15 mouse cellular contexts compared by ENCODE assay signal in genomic region chr17:70521058-70521851, GRCm38 (mm10).
A peak's percentile ranks its signal among the peaks of the same experiment; 100 is the strongest.
DNase-seq lines count a peak whose midpoint lies in the region; ATAC-seq and TF ChIP-seq lines count a peak whose summit lies in the region.
"Had no signal": no experiment of that assay in that cellular context is flagged by ENCODE, and none has a peak within 500 bp of the region (broad histone marks: within the 10 kb centered on the region; RNA-seq: fewer than 3 reads in every experiment).

No protein-coding gene starts in this region.

- ATAC-seq in forebrain, embryonic 15.5 days (replicated peaks): no peak
- ATAC-seq in forebrain, embryonic 11.5 days (replicated peaks; ENCODE audit: low FRiP score): no peak
- ATAC-seq in limb, embryonic 14.5 days (ENCODE audit: low FRiP score, low read depth): no peak
- ATAC-seq: activated CD4-positive, CD25-positive, alpha-beta regulatory T cell, adult 4 months; lung, postnatal 0 days had no signal

- H3K27ac ChIP-seq in forebrain, embryonic 15.5 days (replicated peaks): peak overlapping the region; percentile 60; the same call in 1 of the 2 replicates
- no peak overlapping the region for H3K27ac ChIP-seq in forebrain, embryonic 11.5 days (ENCODE audit: low read depth, low read length)
- peak overlapping the region; percentile 99 for H3K27ac ChIP-seq in layer of hippocampus, adult 2 months
- no peak overlapping the region for H3K27ac ChIP-seq in limb, embryonic 14.5 days (replicated peaks; ENCODE audit: low read depth, low read length)
- H3K27ac ChIP-seq: heart, embryonic 15.5 days; limb, embryonic 15.5 days; midbrain, embryonic 12.5 days had no signal

- no peaks in the 10 kb centered on the region for H3K36me3 ChIP-seq in forebrain, embryonic 15.5 days
- no peaks in the 10 kb centered on the region for H3K36me3 ChIP-seq in forebrain, embryonic 11.5 days (ENCODE audit: control insufficient read depth, insufficient read depth, low read length)
- no peaks in the 10 kb centered on the region for H3K36me3 ChIP-seq in limb, embryonic 14.5 days (ENCODE audit: control insufficient read depth, insufficient read depth, low read length)
- H3K36me3 ChIP-seq: heart, embryonic 15.5 days; limb, embryonic 15.5 days; midbrain, embryonic 12.5 days had no signal

- 63% methylated on average over 5 of the region's 5 CpGs for WGBS in forebrain, embryonic 15.5 days
- 75% methylated on average over 5 of the region's 5 CpGs for WGBS in forebrain, embryonic 11.5 days
- WGBS in limb, embryonic 14.5 days: 53% methylated on average over 5 of the region's 5 CpGs

- H3K4me2 ChIP-seq in forebrain, embryonic 15.5 days (replicated peaks): peak overlapping the region; percentile 38
- no peak overlapping the region for H3K4me2 ChIP-seq in forebrain, embryonic 11.5 days (ENCODE audit: low read depth, low read length, severe bottlenecking)
- 0 out of 2 replicates have a peak overlapping the region, but pooled peaks have one; percentile 16 for H3K4me2 ChIP-seq in limb, embryonic 14.5 days (replicated peaks; ENCODE audit: low read depth, low read length, severe bottlenecking)
- H3K4me2 ChIP-seq: limb, embryonic 15.5 days; midbrain, embryonic 12.5 days had no signal

- no peak for TF ChIP-seq CTCF in layer of hippocampus, adult 2 months (conservative IDR thresholded peaks at IDR 0.05)

- peaks cover 18% of the 10 kb centered on the region for H3K4me1 ChIP-seq in forebrain, embryonic 15.5 days
- H3K4me1 ChIP-seq in forebrain, embryonic 11.5 days (replicated peaks; ENCODE audit: control insufficient read depth, insufficient read depth, low read length): no peaks in the 10 kb centered on the region
- H3K4me1 ChIP-seq in limb, embryonic 14.5 days (ENCODE audit: control insufficient read depth, insufficient read depth, low read length): peaks cover 4% of the 10 kb centered on the region
- H3K4me1 ChIP-seq: heart, embryonic 15.5 days; limb, embryonic 15.5 days; midbrain, embryonic 12.5 days had no signal

- peak overlapping the region; percentile 41; the same call in 1 of the 2 replicates for H3K9ac ChIP-seq in forebrain, embryonic 15.5 days (replicated peaks)
- H3K9ac ChIP-seq in forebrain, embryonic 11.5 days (ENCODE audit: low read length): no peak overlapping the region
- no peak overlapping the region; the same call in 1 of the 2 replicates for H3K9ac ChIP-seq in limb, embryonic 14.5 days (ENCODE audit: low read depth, low read length, severe bottlenecking)
- H3K9ac ChIP-seq: heart, embryonic 15.5 days; limb, embryonic 15.5 days; midbrain, embryonic 12.5 days had no signal

- no peak overlapping the region for H3K4me3 ChIP-seq in forebrain, embryonic 15.5 days
- H3K4me3 ChIP-seq in forebrain, embryonic 11.5 days (ENCODE audit: low read depth, low read length): no peak overlapping the region
- peak overlapping the region; percentile 75 for H3K4me3 ChIP-seq in layer of hippocampus, adult 2 months
- H3K4me3 ChIP-seq in limb, embryonic 14.5 days (replicated peaks; ENCODE audit: low read length): peak overlapping the region; percentile 16; the same call in 1 of the 2 replicates
- H3K4me3 ChIP-seq: heart, embryonic 15.5 days; midbrain, embryonic 12.5 days had no signal

- H3K27me3 ChIP-seq in forebrain, embryonic 15.5 days: no peaks in the 10 kb centered on the region
- H3K27me3 ChIP-seq in forebrain, embryonic 11.5 days (ENCODE audit: control insufficient read depth, insufficient read depth, low read length): no peaks in the 10 kb centered on the region
- H3K27me3 ChIP-seq in limb, embryonic 14.5 days (ENCODE audit: control insufficient read depth, insufficient read depth, low read length): no peaks in the 10 kb centered on the region
- H3K27me3 ChIP-seq: heart, embryonic 15.5 days; limb, embryonic 15.5 days; midbrain, embryonic 12.5 days had no signal

- TF ChIP-seq POLR2A in limb, embryonic 14.5 days (IDR thresholded peaks at IDR 0.05; ENCODE audit: borderline replicate concordance, extremely low read depth, insufficient read depth, insufficient read length): no peak

- no peak for DNase-seq in forebrain, embryonic 11.5 days (ENCODE audit: low spot score)
- peak; percentile 49 to 59 for DNase-seq in layer of hippocampus, adult 2 months (ENCODE audit: low spot score in 2 of 2)
- no peak for DNase-seq in layer of hippocampus, adult 8-10 months (ENCODE audit: low spot score in 2 of 2)
- peak; percentile 69 for DNase-seq in cerebellum, adult 9-10 months
- DNase-seq in limb, embryonic 14.5 days (ENCODE audit: low spot score): no peak
- no peak for DNase-seq in gastrocnemius, postnatal 25 days
- no peak for DNase-seq in thymus, adult 18-20 months
- DNase-seq: gastrocnemius, postnatal 10 days; thymus, postnatal 14 days had no signal

- no peaks in the 10 kb centered on the region for H3K9me3 ChIP-seq in forebrain, embryonic 15.5 days
- H3K9me3 ChIP-seq in forebrain, embryonic 11.5 days (ENCODE audit: control insufficient read depth, low read length): no peaks in the 10 kb centered on the region
- H3K9me3 ChIP-seq in limb, embryonic 14.5 days (ENCODE audit: control insufficient read depth, low read length): no peaks in the 10 kb centered on the region
- H3K9me3 ChIP-seq: heart, embryonic 15.5 days; limb, embryonic 15.5 days; midbrain, embryonic 12.5 days had no signal

Comparison
In these comparisons a context has a peak if more than half of its experiments do, and no peak if none do; other contexts are left out.
1. H3K27ac ChIP-seq: peak in forebrain, embryonic 15.5 days (single experiment) and layer of hippocampus, adult 2 months (single experiment); none in forebrain, embryonic 11.5 days (single experiment) and limb, embryonic 14.5 days (single experiment).
2. DNase-seq: peak in layer of hippocampus, adult 2 months (2 of 2) and cerebellum, adult 9-10 months (single experiment); none in forebrain, embryonic 11.5 days (single experiment), layer of hippocampus, adult 8-10 months (0 of 2), limb, embryonic 14.5 days (single experiment), gastrocnemius, postnatal 25 days (single experiment) and thymus, adult 18-20 months (0 of 2).
3. H3K4me3 ChIP-seq: peak in layer of hippocampus, adult 2 months (single experiment) and limb, embryonic 14.5 days (single experiment); none in forebrain, embryonic 15.5 days (single experiment) and forebrain, embryonic 11.5 days (single experiment).